Mouse (Mus musculus): Measurements from ENCODE around the gene Cox10. TPM values are rescaled to one million over a fixed set of nuclear protein-coding genes. Genes with fewer than 3 reads are reported as not detected.
"Not testable (repeated sequence)": the region's sequence is repeated elsewhere in the genome, so short reads cannot be mapped to it uniquely, and the experiment has no call there.

Gene Cox10
- polyA plus RNA-seq (2015; fragmentation: Nextera tagmentation; extraction: Ambion mirVana), result 21.2 and 22.6 TPM in 2 replicates

DNA sequence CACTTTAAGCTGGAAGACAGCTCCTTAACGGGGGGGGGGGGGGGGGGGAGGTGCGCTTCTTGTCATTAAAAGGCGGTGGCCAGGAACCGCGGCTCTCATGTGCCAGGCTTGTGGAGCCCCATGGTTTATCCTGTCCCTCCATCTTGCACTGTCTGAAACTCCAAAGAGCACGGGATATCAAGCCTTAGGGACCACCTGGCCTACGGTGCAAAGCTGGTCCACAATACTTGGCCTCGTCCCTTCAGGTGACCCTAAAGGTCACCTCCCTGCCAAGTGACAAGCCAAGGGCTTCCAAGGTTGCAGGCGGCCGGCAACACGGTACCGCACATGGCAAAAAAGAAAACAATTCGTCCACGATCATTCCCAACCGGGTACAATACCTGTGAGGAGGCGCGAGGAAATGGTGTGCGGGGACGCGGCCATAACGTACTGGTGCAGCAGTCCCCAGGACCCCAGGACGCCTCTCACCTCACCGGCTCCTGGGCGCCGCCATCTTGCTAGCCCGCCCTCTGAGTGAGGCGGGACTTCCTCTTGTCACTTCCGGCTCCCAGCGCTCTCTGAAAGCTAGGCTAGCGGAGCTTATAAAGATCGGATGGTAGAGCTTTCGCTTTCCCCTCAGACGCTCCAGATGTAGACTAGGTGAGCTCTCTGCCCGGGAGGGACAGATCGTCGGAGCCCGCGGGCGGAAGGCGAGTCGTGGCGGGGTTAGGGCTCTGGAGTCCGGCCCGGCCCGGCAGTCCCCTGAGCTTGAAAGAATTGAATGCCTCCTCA is at the start of gene Cox10:
Gene Cox10, minus strand, starts transcription at position 513 of the 771 bp plus-strand sequence.
- H3K4me2 ChIP-seq (replicated peaks), result peak within 1 kb of the TSS; percentile 69
- peak within 1 kb of the TSS; percentile 93 for H3K4me3 ChIP-seq
- ATAC-seq (replicated peaks), result peak; percentile 98
- H3K9me3 ChIP-seq, result no peaks in the 10 kb centered on the region
- H3K27ac ChIP-seq (replicated peaks), result peak within 1 kb of the TSS; percentile 89
- H3K27me3 ChIP-seq, result no peaks in the 10 kb centered on the region
- under 1% methylated on average over 45 of the region's 45 CpGs for WGBS
- H3K4me1 ChIP-seq, result peaks cover 14% of the 10 kb centered on the region
- peak within 1 kb of the TSS; percentile 89 for H3K9ac ChIP-seq (replicated peaks)
- no peaks in the 10 kb centered on the region for H3K36me3 ChIP-seq

DNA sequence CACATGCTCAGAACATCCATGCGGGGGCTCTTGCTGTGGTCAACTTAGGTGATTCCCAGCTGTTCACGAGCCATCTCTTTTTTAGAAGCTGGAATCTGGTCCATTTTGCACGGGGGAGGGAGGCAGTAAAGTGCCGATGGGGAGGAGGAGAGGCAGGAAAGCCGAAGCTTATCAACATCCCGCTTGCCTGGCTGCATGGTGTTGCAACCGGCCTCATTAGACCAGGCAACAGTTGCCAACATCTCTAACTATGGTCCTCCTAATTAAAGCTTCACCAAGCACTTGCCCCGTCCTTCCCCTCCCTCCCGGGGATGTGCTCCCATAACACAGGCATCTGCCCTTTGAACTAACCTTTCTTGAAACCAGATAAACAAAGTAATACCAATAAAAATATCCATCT is 48.7 kb upstream of the Cox10 start:
- WGBS, result 68% methylated on average over 9 of the region's 9 CpGs
- H3K4me2 ChIP-seq (replicated peaks), result no peak overlapping the region
- ATAC-seq (replicated peaks), result no peak

DNA sequence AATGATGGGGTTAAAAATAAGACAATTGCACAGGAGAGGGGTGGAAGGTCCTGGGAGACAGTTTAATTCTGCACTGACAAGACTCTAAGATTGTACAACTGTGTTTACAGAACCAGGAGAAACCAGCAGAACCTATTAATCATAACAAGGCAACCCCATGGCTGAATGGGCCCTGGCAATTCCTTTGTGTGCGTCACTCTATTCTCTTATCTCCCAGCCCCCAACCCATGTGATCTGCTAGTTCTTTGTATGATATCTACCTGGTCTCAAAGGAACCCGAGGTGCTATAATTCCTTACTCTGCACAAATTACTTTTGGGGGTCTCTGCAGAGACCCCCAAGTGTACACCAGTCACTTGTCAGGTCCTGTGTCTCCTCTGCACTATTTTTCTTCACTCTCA is 46.2 kb upstream of the Cox10 start:
- no peak overlapping the region for H3K9ac ChIP-seq (replicated peaks)
- no peak overlapping the region for H3K27ac ChIP-seq (replicated peaks)
- ATAC-seq (replicated peaks), result no peak
- 65% methylated on average over 2 of the region's 2 CpGs for WGBS
- H3K9me3 ChIP-seq, result no peaks in the 10 kb centered on the region
- H3K4me1 ChIP-seq, result no peaks in the 10 kb centered on the region
- H3K4me3 ChIP-seq, result no peak overlapping the region
- H3K36me3 ChIP-seq, result no peaks in the 10 kb centered on the region
- no peak overlapping the region for H3K4me2 ChIP-seq (replicated peaks)
- no peaks in the 10 kb centered on the region for H3K27me3 ChIP-seq

More for the DNA sequence above, 48.7 kb upstream of the Cox10 start:
- H3K9ac ChIP-seq (replicated peaks), result no peak overlapping the region
- H3K4me3 ChIP-seq, result no peak overlapping the region
- H3K36me3 ChIP-seq, result no peaks in the 10 kb centered on the region
- no peaks in the 10 kb centered on the region for H3K4me1 ChIP-seq
- H3K27ac ChIP-seq (replicated peaks), result no peak overlapping the region
- no peaks in the 10 kb centered on the region for H3K27me3 ChIP-seq
- no peaks in the 10 kb centered on the region for H3K9me3 ChIP-seq

DNA sequence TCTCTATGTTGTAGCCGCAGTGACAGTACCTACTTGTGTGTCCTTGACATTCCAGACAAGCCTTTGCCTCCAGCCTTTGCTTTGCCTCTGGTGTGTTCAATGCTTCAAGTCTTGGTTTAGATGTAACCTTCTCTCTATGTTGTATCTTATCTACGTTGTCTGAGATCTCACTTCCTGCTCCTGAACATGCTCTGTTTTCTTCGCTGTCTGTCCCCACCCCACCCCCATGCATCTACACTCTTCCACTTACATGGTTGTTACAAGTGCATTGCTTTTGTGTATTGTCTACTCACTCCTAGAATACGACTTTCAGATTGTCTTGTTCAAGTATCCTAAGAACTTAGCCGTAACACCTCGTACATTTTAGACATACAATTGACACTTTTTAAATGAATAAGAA is 43.9 kb upstream of the Cox10 start:
- not testable (repeated sequence) for H3K9ac ChIP-seq (replicated peaks); H3K36me3 ChIP-seq; H3K4me2 ChIP-seq (replicated peaks); ATAC-seq (replicated peaks); H3K27ac ChIP-seq (replicated peaks); H3K4me1 ChIP-seq; H3K9me3 ChIP-seq; H3K27me3 ChIP-seq; H3K4me3 ChIP-seq
- 91% methylated on average over 6 of the region's 6 CpGs for WGBS

DNA sequence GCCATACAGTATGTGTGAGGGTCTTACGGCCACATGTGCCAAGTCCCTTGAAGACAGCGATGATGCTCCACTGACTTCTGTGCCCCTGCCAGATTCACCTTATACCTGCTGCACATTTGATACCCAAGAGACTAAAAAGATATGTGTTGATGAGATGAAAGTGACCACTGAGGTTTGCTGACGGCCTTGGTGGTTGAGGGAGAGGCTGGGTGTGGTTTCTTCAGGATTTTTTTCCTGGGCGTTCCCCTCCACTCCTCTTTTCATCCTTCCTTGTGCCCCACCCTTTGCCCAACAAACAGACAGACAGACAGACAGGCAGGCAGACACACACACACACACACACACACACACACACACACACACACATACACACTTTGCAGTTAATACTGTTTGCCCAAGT is 37.4 kb upstream of the Cox10 start:
- no peaks in the 10 kb centered on the region for H3K27me3 ChIP-seq
- H3K4me2 ChIP-seq (replicated peaks), result no peak overlapping the region
- ATAC-seq (replicated peaks), result no peak
- H3K27ac ChIP-seq (replicated peaks), result no peak overlapping the region
- no peaks in the 10 kb centered on the region for H3K9me3 ChIP-seq
- H3K9ac ChIP-seq (replicated peaks), result no peak overlapping the region
- WGBS, result 94% methylated on average over 4 of the region's 4 CpGs
- no peaks in the 10 kb centered on the region for H3K36me3 ChIP-seq
- no peaks in the 10 kb centered on the region for H3K4me1 ChIP-seq
- H3K4me3 ChIP-seq, result no peak overlapping the region

DNA sequence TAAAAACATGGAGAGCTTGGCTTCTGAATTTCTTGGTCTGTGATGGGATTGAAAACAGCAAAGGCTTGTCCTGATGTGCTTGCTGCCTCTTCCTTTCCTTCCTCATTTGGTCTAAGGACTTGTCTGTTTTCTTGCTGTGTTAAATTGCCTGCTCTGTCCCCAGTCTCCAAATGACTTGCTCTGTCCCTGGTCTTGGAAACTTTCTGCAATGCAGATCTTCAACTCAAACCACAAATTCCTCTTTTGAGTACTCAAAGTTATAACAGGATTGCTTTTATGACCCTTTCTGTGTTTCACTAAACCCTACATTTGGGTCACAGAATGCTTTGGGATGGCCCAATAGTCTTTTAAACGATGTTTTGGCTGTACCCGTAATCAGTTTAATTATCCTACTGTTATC is 36.6 kb upstream of the Cox10 start:
- Histone ChIP-seq H3K27ac (replicated peaks) (no peak overlapping the region), H3K27me3 (no peaks in the 10 kb centered on the region), H3K4me3 (no peak overlapping the region), H3K4me1 (no peaks in the 10 kb centered on the region), H3K9me3 (no peaks in the 10 kb centered on the region), H3K36me3 (no peaks in the 10 kb centered on the region), H3K9ac (replicated peaks) (no peak overlapping the region), H3K4me2 (replicated peaks) (no peak overlapping the region)
- ATAC-seq (replicated peaks), result no peak
- WGBS, result 90% methylated on average over 2 of the region's 2 CpGs

DNA sequence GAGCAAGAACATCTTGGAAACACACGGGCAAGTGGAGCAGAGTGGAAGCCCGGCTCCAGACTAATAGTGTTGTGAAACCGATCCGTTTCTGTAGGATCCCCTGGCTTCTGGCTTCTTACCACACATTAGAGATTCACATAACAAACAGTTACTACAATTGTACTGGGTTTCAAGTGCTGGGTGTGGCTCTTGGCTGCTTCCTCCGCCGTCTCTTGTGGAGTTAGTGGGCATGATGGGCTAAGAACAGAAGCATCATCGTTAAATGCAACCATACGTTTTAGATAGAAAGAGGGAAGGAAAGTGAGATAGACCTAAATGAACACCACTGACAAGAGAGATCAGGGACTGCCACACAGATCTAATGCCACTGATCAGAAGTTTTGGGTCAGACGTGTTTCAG is 35.8 kb upstream of the Cox10 start:
- 85% methylated on average over 9 of the region's 9 CpGs for WGBS
- no peaks in the 10 kb centered on the region for H3K9me3 ChIP-seq
- H3K4me3 ChIP-seq, result no peak overlapping the region
- H3K4me2 ChIP-seq (replicated peaks), result no peak overlapping the region
- no peaks in the 10 kb centered on the region for H3K4me1 ChIP-seq
- H3K27me3 ChIP-seq, result no peaks in the 10 kb centered on the region
- ATAC-seq (replicated peaks), result no peak
- no peak overlapping the region for H3K27ac ChIP-seq (replicated peaks)
- no peaks in the 10 kb centered on the region for H3K36me3 ChIP-seq
- no peak overlapping the region for H3K9ac ChIP-seq (replicated peaks)

DNA sequence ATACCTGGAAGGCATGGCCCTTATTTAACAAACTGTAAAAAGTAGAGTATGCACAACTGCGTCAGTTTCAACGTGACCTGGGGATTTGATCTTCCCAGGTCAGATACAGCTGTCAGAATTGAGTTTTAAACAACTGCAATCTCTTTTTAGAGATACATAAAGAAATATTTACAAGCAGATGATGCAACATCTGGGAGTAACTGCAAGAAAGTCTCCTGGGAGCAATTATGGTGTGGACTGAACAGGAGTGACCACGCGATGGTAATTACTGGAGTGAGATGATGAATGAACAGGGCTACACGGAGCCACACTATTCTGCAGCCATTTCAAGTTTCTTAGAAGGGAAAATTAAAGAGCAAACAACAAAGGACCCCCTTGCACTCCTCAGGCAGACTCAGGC is 20.8 kb upstream of the Cox10 start:
- Histone ChIP-seq H3K9ac (replicated peaks) (no peak overlapping the region), H3K27me3 (no peaks in the 10 kb centered on the region), H3K27ac (replicated peaks) (no peak overlapping the region), H3K4me1 (no peaks in the 10 kb centered on the region), H3K36me3 (no peaks in the 10 kb centered on the region), H3K9me3 (no peaks in the 10 kb centered on the region), H3K4me3 (no peak overlapping the region), H3K4me2 (replicated peaks) (no peak overlapping the region)
- no peak for ATAC-seq (replicated peaks)
- WGBS, result 83% methylated on average over 5 of the region's 5 CpGs

DNA sequence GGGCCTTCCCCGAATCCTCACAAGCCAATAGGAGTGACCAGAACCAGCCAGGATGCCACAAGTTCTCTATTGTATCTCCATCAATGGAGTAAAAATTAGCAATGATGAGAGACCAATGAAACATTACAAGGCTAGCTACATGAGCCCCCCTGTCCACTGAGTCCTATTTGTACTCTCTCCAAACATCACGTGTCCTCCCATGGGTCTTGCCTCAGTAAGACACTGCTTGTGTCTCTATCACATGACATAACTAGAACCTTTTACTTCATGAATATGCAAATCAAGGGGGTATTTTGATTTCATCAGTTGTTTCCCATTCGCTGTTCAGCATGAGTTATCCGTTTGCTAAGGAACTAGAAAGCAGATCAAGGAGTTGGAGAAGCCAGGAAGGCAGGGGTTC is 13.8 kb upstream of the Cox10 start:
- no peak overlapping the region for H3K4me2 ChIP-seq (replicated peaks)
- no peaks in the 10 kb centered on the region for H3K4me1 ChIP-seq
- no peaks in the 10 kb centered on the region for H3K36me3 ChIP-seq
- H3K9me3 ChIP-seq, result no peaks in the 10 kb centered on the region
- H3K4me3 ChIP-seq, result no peak overlapping the region
- no peak overlapping the region for H3K9ac ChIP-seq (replicated peaks)
- H3K27ac ChIP-seq (replicated peaks), result no peak overlapping the region
- 88% methylated on average over 4 of the region's 4 CpGs for WGBS
- no peak for ATAC-seq (replicated peaks)
- H3K27me3 ChIP-seq, result no peaks in the 10 kb centered on the region

DNA sequence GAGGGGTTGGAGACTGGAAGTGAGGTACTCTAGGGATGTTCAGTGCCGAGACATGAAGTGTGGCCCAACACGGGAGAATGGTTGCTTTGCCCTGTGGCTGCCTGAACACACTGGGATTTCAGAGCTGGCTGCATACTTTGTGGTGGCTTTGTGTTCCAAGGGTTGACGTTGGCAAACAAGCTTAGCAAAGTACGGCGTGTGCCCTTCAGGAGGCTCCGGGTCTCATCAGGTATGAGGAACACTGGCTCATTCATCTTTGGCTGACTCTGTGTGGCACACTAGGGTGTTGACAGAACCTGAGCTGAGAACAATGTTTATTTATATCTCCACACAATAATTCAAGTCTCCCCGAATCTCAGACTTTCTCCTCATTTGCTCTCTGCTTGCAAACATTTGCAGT is 11.9 kb upstream of the Cox10 start:
- Histone ChIP-seq H3K36me3 (no peaks in the 10 kb centered on the region), H3K4me1 (no peaks in the 10 kb centered on the region), H3K9me3 (no peaks in the 10 kb centered on the region), H3K9ac (replicated peaks) (no peak overlapping the region), H3K4me2 (replicated peaks) (no peak overlapping the region), H3K27ac (replicated peaks) (no peak overlapping the region), H3K27me3 (no peaks in the 10 kb centered on the region), H3K4me3 (no peak overlapping the region)
- 79% methylated on average over 7 of the region's 7 CpGs for WGBS
- no peak for ATAC-seq (replicated peaks)

DNA sequence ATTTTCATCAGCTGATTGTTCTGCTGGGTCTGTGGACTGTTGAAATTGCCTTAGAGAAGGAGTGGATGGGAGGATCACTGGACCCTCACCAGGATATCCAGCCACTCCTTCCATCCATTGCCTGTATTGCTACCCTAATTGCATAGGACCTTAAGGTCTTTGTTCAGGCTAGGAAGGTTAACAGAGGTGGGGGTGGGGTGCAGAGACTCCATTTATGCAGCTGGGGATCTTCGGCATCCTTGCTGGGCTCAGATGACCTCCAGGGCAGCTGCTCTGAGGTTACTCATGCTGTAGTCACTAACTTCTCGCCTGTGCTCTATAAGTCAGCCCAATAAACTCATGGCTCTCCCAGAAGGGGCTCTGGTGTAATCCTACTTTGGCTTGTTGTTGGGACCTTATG is 10.4 kb upstream of the Cox10 start:
- H3K4me1 ChIP-seq, result no peaks in the 10 kb centered on the region
- H3K27me3 ChIP-seq, result no peaks in the 10 kb centered on the region
- WGBS, result 32% methylated on average over 2 of the region's 2 CpGs
- ATAC-seq (replicated peaks), result no peak
- H3K36me3 ChIP-seq, result no peaks in the 10 kb centered on the region
- H3K27ac ChIP-seq (replicated peaks), result no peak overlapping the region
- H3K9ac ChIP-seq (replicated peaks), result no peak overlapping the region
- no peak overlapping the region for H3K4me3 ChIP-seq
- no peaks in the 10 kb centered on the region for H3K9me3 ChIP-seq
- H3K4me2 ChIP-seq (replicated peaks), result no peak overlapping the region

DNA sequence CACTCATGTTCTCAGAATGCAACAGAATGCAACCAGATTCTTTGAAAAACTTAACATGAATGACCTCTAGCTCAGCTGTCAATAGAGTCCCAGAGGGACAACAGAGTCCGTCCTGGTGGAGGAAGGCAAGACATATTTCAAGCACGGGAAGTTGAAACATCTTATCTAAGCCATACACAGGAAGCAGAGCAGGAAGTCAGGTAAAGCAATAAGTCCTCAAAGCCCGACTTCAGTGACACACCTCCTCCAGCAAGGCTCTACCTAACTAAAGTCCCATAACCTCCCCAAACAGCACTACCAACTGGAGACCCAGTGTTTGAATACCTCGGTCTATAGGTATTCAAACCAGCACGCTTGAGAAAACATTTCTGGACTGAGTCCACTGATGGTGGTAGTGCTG is 6.6 kb upstream of the Cox10 start:
- H3K27ac ChIP-seq (replicated peaks), result no peak overlapping the region
- 91% methylated on average over 5 of the region's 5 CpGs for WGBS
- ATAC-seq (replicated peaks), result no peak

DNA sequence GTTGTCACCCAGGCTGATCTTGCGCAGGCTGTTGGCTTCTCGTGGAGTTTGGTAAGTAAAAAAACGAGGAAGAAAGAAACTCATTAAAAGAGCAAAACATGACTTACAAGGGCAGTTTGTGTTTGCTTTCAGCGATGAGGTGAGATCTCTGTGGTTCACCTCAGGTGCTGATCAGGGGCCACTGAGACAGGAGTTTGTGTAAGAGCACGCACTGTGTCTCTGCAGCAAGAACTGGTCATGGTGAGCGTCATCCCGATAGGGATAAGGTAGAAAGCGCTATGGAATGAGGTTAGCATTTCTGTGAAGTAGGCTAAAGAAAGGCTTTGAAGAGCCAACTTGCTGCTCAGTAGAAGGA is 436 bp upstream of the Cox10 start:
- Histone ChIP-seq H3K4me3 (peak overlapping the region; percentile 93), H3K36me3 (no peaks in the 10 kb centered on the region), H3K9ac (replicated peaks) (peak overlapping the region; percentile 89), H3K27me3 (no peaks in the 10 kb centered on the region), H3K9me3 (no peaks in the 10 kb centered on the region), H3K4me1 (peaks cover 14% of the 10 kb centered on the region), H3K4me2 (replicated peaks) (peak overlapping the region; percentile 69), H3K27ac (replicated peaks) (peak overlapping the region; percentile 89)
- peak; percentile 58 for ATAC-seq (replicated peaks)
- WGBS, result under 1% methylated on average over 8 of the region's 8 CpGs

More for the DNA sequence above, 6.6 kb upstream of the Cox10 start:
- no peaks in the 10 kb centered on the region for H3K36me3 ChIP-seq
- H3K4me2 ChIP-seq (replicated peaks), result no peak overlapping the region
- H3K27me3 ChIP-seq, result no peaks in the 10 kb centered on the region
- no peaks in the 10 kb centered on the region for H3K9me3 ChIP-seq
- no peaks in the 10 kb centered on the region for H3K4me1 ChIP-seq
- H3K9ac ChIP-seq (replicated peaks), result no peak overlapping the region
- H3K4me3 ChIP-seq, result no peak overlapping the region

Data from forebrain, embryonic 15.5 days (tissue).